Mouse (Mus musculus) frontal cortex, postnatal 14 days (tissue): ENCODE measurements around the gene Usp37.
"Not testable (repeated sequence)": the region's sequence is repeated elsewhere in the genome, so short reads cannot be mapped to it uniquely, and the experiment has no call there.

Source experiments
- DNase-seq, 2 experiments: peaks; one replicate each; pipeline ENCODE4 v3.0.0; 2022; ENCODE audit warnings: low spot score in 2 of 2

The Usp37 gene

GRCm38 (mm10) chr1:74544184-74544583, at the start of gene Usp37:
Usp37 (minus strand) TSS chr1:74544284.
- DNase-seq = no peak

GRCm38 (mm10) chr1:74587773-74588445, 43.8 kb upstream of the Usp37 start, which contains the start of the genes Zfp142 and Bcs1l:
Zfp142 (minus strand) TSS chr1:74588246.
Bcs1l (plus strand) TSS chr1:74588289.
- peak; percentile 96 to 98 for DNase-seq

GRCm38 (mm10) chr1:74587233-74587772, 43.2 kb upstream of the Usp37 start:
- no peak for DNase-seq

GRCm38 (mm10) chr1:74584616-74585398, 40.7 kb upstream of the Usp37 start:
- DNase-seq = no peak

- DNase-seq = no peak
Observed at GRCm38 (mm10) chr1:74582621-74583020, 38.5 kb upstream of the Usp37 start.

- no peak for DNase-seq
Observed at GRCm38 (mm10) chr1:74569739-74570719, 25.9 kb upstream of the Usp37 start.

GRCm38 (mm10) chr1:74565834-74566233, 21.8 kb upstream of the Usp37 start:
- DNase-seq = no peak

- DNase-seq = no peak
Observed at GRCm38 (mm10) chr1:74559061-74559460, 15.0 kb upstream of the Usp37 start.

- DNase-seq = peak in 1 of 2 experiments; percentile 14
Observed at GRCm38 (mm10) chr1:74542451-74542961, 1.6 kb downstream of the Usp37 start, which contains the start of gene Plcd4. Plcd4 (plus strand) TSS chr1:74542888.

GRCm38 (mm10) chr1:74538650-74539049, 5.4 kb downstream of the Usp37 start:
- no peak for DNase-seq

GRCm38 (mm10) chr1:74528589-74528988, 15.5 kb downstream of the Usp37 start:
- DNase-seq = no peak

- DNase-seq = no peak
Observed at GRCm38 (mm10) chr1:74524746-74525145, 19.3 kb downstream of the Usp37 start.

- no peak for DNase-seq
Observed at GRCm38 (mm10) chr1:74519875-74520274, 24.2 kb downstream of the Usp37 start.

- DNase-seq = not testable (repeated sequence)
Observed at GRCm38 (mm10) chr1:74512999-74513398, 31.1 kb downstream of the Usp37 start.

GRCm38 (mm10) chr1:74511306-74511705, 32.8 kb downstream of the Usp37 start:
- no peak for DNase-seq

- DNase-seq = no peak
Observed at GRCm38 (mm10) chr1:74507780-74508179, 36.3 kb downstream of the Usp37 start.

- peak in 1 of 2 experiments; percentile 45 for DNase-seq
Observed at GRCm38 (mm10) chr1:74506471-74506881, 37.6 kb downstream of the Usp37 start.

GRCm38 (mm10) chr1:74505721-74506464, 38.2 kb downstream of the Usp37 start, which contains the start of gene Cnot9:
Cnot9 (plus strand) TSS chr1:74506058.
- peak; percentile 100 for DNase-seq

GRCm38 (mm10) chr1:74505393-74505720, 38.7 kb downstream of the Usp37 start:
- no peak for DNase-seq

GRCm38 (mm10) chr1:74501106-74501505, 43.0 kb downstream of the Usp37 start:
- DNase-seq = no peak
